Mouse (Mus musculus) brown adipose tissue, adult 24 weeks (tissue): Measurements from ENCODE around the gene Gm28308. TPM values are rescaled to one million over a fixed set of nuclear protein-coding genes. Genes with fewer than 3 reads are reported as not detected.

Experiments
- H3K27ac ChIP-seq: fragments of 200-500 bp; replicated peaks from 2 replicates; pipeline ENCODE4 v1.5.1; 2012; ENCODE audit warnings: low read depth, mild to moderate bottlenecking, low read length
- H3K4me1 ChIP-seq: fragments of 200-500 bp; 2 replicates; pipeline ENCODE4 v1.6.1; 2012; ENCODE audit warnings: low read length, mixed read lengths; ENCODE audit not compliant: control insufficient read depth, insufficient read depth, insufficient read length
- H3K4me3 ChIP-seq: fragments of 200-500 bp; 2 replicates; pipeline ENCODE4 v1.5.1; 2012; ENCODE audit warnings: low read depth, mild to moderate bottlenecking, low read length, moderate library complexity; ENCODE audit not compliant: insufficient read depth
- polyA plus RNA-seq: library from polyadenylated mRNA; stranded (reverse); fragments of >200 nt; gene quantifications from 2 replicates; pipeline ENCODE4 v1.2.4, GENCODE M21; 2012; ENCODE audit not compliant: missing spikeins, insufficient read depth, insufficient read length

Gm28308 gene
- polyA plus RNA-seq, 1 experiment: not detected

DNA sequence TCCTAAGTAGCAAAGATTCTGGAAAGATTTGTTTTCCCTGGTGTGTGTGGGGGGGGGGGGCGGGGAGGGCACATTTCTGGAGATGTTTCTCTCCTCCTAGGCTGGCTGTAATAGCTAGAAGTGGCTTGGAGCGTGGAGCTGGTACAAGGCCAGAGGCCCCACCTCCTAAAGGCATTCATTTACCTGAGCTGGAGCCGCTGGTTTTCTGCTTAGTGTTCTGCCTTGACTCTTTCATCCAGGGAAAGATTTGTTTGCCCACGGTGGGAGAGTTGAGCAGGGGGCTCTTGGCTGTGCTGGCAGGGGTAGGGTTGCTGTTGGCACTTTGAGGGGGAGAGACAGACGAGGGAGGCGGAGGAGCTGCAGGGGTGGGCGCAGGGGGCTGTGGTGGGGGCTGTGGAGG, 41.2 kb downstream of the Gm28308 start:
- no peak overlapping the region for H3K4me3 ChIP-seq
- peaks cover 20% of the 10 kb centered on the region for H3K4me1 ChIP-seq
- H3K27ac ChIP-seq: no peak overlapping the region

DNA sequence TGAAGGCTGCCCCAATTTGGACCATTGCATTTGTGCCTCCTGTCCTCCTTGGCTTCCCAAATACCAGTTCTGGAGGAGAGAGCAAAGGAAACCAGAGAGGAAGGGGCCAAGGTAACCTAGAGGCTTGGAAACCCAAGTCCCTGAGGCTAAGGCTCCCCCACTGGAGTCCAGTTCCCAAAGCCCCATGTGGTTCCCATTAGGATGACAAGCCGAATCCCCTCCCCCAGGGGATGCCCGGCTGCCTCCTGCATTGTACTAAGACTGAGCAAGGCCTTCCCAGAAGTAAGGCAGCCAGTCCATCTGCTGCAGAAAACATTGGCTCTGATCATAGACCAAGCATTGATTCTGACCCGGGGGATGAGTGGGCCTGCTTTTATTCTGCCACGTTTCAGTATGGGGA, 41.8 kb downstream of the Gm28308 start:
- Histone ChIP-seq H3K27ac (peak overlapping the region; percentile 73), H3K4me3 (no peak overlapping the region; the same call in 1 of the 2 replicates), H3K4me1 (peaks cover 26% of the 10 kb centered on the region)

DNA sequence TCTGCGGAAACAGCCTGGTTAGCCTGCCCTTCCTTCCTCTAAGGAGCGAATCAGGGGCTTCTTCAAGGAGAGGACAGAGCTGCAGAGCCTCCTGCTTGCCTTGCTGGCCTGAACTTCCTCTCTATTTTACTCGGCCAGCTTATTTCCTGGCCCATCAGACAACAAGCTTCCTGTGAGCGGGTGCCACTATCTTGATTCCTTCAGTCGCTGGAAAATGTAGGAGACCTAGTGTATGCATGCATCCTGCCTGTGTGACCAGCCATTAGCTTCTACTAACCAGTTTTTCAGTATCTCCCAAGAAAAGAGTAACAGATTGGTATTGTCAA, 42.3 kb downstream of the Gm28308 start:
- peak overlapping the region; percentile 73 for H3K27ac ChIP-seq
- H3K4me3 ChIP-seq: peak overlapping the region; percentile 42

DNA sequence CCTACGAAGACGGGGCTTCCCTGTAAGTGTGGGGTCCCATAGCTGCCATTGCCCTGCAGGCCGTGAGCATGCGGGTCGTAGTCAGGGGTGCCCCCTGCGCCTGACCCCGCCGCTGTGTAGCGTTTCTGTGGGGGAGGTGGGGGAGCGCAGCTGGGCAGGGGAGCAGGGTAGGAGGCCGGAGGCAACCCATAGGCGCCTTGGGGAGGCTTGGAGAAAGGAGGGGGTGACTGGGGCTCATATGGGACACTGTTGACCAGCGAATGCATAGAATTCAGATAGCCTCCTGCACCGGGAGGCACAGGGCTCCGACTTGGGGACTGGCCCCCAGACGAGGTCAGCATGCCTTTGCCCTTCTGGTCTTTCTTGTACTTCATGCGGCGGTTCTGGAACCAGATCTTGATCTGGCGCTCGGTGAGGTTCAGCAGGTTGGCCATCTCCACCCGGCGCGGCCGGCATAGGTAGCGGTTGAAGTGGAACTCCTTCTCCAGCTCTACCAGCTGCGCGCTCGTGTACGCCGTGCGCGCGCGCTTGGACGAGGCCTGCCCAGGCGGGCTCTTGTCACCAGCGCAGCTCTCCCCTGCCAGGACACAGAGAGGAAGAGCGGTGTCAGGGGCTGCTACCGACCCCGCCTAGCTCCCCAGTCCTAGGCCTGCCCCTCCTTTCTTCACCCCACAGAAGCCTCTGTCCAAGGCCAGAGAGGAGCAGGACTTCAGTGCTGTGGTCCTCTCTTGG, 42.8 kb downstream of the Gm28308 start:
- H3K4me1 ChIP-seq: peaks cover 29% of the 10 kb centered on the region
- peak overlapping the region; percentile 42 for H3K4me3 ChIP-seq
- H3K27ac ChIP-seq: peak overlapping the region; percentile 73

More for the DNA sequence above, 42.3 kb downstream of the Gm28308 start:
- H3K4me1 ChIP-seq: peaks cover 28% of the 10 kb centered on the region

DNA sequence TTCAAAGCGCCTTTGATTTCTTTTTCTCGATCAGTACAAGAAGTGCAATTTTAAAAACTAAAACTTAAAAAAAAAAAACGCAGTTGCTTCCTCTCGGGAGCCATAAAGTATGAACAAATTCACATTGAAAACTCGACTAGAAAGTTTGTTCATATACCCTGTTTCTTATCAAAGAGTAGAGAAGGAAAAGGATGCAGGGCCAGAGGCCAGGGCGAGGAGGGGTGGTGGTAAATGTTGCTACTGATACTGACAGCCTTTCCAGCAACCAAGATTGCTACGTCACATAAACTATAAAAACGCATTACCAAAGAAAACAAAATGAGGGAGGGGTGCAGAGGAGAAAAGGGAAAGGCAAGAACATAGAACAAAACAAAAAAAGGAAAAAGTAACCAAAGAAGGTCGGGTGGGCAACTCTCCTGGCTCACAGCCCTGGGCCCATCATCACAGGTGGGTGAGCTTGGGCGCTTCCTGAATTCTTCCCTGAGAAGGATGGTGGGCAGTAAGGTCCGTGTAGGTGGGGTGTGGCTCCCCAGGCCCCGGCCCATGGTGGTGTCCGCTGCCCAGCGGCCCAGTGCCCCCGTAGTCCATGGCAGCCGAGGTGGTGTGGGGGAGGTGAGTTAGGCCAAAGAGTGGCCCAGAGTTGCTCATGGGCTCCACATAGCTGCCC, 43.5 kb downstream of the Gm28308 start:
- H3K27ac ChIP-seq: peak overlapping the region; percentile 56
- H3K4me3 ChIP-seq: peak overlapping the region; percentile 42
- H3K4me1 ChIP-seq: peaks cover 29% of the 10 kb centered on the region

DNA sequence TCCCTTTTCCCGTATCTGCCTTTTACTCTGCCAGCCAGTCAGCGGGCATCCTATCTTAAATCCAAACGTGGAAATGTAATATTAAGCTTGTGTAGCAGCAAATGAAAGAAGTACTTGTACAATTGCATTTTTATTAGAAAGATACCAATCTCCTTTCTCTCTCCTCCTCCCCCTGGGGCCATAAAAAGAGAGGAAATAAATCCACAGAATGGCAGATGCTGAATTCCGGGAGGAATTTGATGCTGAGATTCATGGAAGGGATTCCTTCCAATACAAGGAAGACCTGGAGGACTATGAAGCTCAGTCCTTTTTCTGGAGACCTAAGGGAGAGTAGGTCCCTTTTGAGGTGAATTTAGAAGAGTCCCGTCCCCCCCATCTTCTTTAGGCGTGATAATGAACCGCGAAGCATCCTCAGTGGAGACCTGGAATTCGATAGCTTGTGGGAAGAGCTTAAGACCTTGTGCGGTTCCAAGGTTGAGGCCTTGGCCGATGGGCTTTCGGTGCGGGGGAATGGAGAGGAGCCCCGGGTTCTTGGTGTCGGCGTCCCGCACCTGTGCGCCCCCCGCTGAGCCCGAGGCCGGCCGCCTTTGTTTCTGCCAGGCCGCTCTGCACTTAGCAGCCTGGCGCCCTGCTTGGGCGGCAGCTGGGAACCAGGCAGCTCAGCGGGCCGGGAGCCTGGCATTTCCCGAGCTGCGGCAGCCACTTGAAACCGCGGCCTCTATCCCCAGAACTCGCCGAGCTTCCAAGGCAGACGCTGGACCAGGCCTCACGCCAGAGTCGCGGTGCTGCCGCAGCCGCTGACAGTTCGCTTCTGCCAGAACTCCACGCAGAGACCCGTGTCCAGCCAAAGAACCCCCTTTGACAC, 44.7 kb downstream of the Gm28308 start:
- H3K4me1 ChIP-seq: peaks cover 29% of the 10 kb centered on the region
- H3K4me3 ChIP-seq: peak overlapping the region; percentile 41
- H3K27ac ChIP-seq: peak overlapping the region; percentile 25; the same call in 1 of the 2 replicates

DNA sequence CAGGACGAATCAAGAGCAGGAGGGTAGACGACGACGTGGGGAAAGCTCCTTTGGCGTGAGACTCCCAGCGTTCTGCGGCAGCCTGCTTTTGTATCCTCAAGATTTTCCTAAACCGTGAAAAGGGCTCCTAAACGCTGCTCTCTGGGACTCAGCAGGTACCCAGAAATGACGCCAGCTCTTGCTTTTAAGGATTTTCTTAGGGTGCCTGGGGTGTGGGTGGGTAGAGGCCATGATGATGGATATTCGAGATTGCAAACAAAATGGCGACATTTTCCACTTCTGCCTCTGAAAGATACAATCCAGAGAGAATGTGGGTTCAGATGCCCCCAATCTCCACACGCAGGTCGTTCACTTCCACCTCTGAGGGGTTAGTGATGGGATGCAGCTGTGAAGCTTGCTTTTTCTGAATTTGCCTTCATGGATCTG, 45.4 kb downstream of the Gm28308 start:
- Histone ChIP-seq H3K27ac (no peak overlapping the region; the same call in 1 of the 2 replicates), H3K4me3 (peak overlapping the region; percentile 27; the same call in 1 of the 2 replicates), H3K4me1 (peaks cover 29% of the 10 kb centered on the region)

DNA sequence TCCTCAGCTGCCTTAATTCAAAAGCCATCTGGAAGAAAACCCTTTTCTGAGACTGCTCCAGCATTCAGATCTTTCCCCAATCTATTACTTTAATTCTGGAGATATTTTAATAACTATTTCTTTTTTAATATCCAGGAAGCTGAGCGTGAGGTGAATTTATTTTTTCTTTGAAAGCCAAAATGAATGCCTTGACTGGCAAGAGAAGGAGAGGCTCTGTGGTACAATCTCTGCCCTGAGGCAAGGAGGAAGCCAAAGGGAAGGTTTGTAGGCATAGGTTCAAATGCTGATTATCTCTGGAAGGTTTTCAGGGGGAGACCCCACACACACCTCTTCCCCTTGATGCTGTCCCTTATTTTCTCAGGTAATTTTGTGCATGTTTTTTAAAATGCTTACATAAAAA, 46.0 kb downstream of the Gm28308 start:
- Histone ChIP-seq H3K27ac (peak overlapping the region; percentile 43; the same call in 1 of the 2 replicates), H3K4me1 (peaks cover 27% of the 10 kb centered on the region), H3K4me3 (peak overlapping the region; percentile 27; the same call in 1 of the 2 replicates)

DNA sequence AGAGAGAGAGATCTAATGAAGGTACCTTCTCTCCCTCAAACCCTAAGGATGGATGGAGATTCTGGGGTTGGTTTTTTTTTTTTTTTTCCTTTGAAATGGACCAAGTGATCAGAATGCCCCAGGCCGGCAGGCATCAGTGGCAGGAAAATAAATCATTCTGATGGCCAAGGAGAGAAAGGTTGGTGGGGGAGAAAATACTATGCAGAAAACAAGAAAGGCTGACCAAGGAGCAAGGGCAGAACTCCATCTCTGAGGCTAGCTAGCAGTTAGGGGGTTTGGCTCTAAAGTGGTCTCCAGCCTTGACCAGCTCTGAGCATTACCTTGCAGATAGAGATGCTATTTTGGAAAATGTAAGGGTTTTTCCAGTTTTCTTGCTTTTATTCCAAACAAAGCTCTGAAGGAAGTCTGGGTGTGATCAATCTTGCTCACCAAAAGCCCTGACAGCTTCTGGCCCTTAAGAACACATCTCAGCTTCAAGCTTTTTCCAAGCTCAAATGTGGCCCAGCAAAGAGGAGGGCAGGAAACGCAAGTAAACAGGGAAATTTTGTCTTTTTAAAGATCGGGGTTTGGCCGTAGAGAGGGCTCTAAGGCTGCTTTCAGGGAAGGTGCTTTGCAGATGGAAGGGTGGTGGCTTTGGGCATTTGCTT, 46.6 kb downstream of the Gm28308 start:
- Histone ChIP-seq H3K4me3 (peak overlapping the region; percentile 0; the same call in 1 of the 2 replicates), H3K4me1 (peaks cover 26% of the 10 kb centered on the region), H3K27ac (peak overlapping the region; percentile 43; the same call in 1 of the 2 replicates)

DNA sequence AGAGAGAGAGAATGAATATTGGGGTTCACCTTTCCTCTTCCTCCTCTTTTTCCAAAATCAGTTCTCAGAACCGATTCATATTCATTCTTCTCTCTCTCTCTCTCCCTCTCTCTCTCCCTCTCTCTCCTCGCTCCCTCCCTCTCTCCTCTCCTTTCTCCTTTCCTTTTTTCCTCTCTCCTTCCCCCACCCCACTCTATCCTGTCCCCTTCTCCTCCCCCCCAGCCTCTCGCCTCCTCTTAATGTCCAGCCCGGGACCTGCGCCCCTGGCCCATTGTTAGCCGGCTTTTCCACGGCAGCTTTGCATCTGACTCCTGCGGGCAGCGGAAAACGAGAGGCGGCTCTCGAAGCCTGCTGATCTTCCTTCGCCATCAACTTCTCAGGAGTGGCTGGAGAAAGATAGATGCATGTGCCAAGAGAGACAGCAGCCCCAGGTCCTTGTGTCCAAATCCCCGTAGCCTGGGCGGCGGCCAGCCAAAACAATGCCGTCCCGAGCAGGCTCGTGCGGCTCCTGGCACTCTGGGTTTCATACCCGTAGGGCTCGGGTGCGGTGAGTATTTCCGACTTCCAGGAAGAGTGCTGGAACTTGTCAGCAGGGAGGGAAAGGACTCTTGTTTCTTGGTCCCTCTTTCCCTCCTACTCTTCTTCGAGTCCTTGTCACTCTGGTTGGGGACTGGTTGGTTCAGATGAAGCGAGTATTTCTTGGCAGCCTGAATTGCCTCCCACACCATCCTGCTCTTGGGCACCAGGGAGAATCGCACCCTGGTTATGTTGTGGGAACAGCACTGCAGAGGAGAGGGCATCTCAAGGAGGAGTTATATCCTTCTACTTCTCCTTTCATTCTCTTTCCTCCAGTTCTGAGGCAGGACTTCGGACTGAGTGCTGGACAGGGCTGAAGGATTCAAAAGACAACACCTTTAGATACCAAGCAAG, 47.4 kb downstream of the Gm28308 start:
- peak overlapping the region; percentile 92 for H3K4me3 ChIP-seq
- H3K4me1 ChIP-seq: peaks cover 19% of the 10 kb centered on the region
- peak overlapping the region; percentile 89 for H3K27ac ChIP-seq

DNA sequence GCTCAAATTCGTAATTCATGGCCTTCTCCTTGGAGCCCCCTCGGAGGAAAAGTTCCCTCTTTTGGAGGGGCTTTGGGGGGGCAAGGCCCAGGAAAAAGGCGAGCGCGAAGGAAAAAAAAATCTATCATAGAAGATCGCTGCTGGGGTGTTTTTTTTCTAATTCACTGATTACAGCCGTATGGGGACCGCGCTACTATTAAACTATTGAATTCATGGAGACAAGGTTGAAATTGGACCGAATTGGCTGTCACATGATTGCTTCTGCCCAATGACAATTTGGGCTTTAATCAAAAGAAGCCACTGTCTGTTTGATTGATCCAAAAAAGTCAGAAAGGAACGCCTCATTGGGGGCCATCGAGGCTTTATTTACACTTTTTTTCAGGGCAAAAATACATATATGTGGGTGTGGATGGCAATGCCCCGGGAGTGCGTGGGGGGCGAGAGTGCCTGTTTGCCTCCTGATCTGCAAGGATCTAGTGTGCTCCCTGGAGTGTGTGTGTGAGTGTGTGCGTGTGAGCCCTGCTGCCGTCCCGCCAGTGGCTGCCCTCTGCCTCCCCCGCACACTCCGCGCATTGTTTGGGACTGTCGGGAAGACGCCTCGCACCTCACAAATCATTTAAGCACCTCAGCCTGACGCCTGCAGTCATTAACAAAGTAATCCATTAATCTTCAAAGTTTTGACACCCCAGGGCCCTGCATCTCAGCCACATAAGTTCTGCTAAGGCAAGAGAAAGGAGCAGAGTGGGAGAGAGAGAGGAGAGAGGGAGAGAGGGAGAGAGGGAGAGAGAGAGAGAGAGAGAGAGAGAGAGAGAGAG, 48.3 kb downstream of the Gm28308 start, which contains the start of gene Hoxa2:
Hoxa2 (minus strand) TSS at position 206 of the 815 bp plus-strand sequence.
- Histone ChIP-seq H3K4me3 (peak within 1 kb of the TSS; percentile 92), H3K27ac (peak within 1 kb of the TSS; percentile 89)

DNA sequence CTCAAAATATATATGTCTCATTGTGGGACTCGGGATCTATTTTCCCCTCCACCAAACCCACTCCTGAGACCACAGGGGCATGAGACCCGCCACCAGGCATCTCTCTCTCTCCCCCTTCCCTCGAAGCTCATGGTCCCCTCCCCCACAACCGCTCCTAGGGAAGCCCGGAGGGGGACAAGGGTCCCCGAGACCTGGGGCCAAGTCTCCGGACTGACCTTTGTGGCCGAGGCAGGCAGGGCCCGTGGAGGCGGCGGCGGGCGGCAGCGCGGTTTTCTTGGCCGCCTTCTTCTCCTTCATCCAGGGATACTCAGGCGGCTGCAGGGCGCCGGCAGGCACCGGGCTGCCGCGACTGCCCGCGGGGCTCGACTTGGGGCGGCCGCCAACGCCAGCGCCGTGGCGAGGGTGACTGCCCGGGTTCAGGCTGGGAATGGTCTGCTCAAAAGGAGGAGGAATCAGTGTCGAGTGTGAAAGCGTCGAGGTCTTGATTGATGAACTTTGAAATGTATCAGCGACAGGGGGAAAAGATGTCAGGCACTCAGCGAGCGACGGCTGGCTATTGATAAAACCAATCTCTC, 49.0 kb downstream of the Gm28308 start:
- Histone ChIP-seq H3K4me1 (peaks cover 9% of the 10 kb centered on the region), H3K4me3 (peak overlapping the region; percentile 92), H3K27ac (peak overlapping the region; percentile 89)

More for the DNA sequence above, 48.3 kb downstream of the Gm28308 start, which contains the start of gene Hoxa2:
- peaks cover 11% of the 10 kb centered on the region for H3K4me1 ChIP-seq
